Mouse (Mus musculus) kidney, adult 8-10 months (tissue): ENCODE results near the gene Lrch4.

Experiments
- DNase-seq, 2 experiments: peaks; one replicate each; pipeline ENCODE4 v3.0.0; 2022

The Lrch4 gene

GRCm38 (mm10) chr5:137628498-137629305, at the start of gene Lrch4, which contains the start of the genes Fbxo24 and Gm20605:
TSS of gene Lrch4 (plus strand) at chr5:137629121.
TSS of gene Fbxo24 (minus strand) at chr5:137629002.
TSS of gene Gm20605 (plus strand) at chr5:137629175.
- peak; percentile 100 for DNase-seq

- DNase-seq, result no peak
Observed at GRCm38 (mm10) chr5:137580246-137580645, 48.7 kb upstream of the Lrch4 start.

- DNase-seq, result no peak
Observed at GRCm38 (mm10) chr5:137582702-137583101, 46.2 kb upstream of the Lrch4 start.

DNA sequence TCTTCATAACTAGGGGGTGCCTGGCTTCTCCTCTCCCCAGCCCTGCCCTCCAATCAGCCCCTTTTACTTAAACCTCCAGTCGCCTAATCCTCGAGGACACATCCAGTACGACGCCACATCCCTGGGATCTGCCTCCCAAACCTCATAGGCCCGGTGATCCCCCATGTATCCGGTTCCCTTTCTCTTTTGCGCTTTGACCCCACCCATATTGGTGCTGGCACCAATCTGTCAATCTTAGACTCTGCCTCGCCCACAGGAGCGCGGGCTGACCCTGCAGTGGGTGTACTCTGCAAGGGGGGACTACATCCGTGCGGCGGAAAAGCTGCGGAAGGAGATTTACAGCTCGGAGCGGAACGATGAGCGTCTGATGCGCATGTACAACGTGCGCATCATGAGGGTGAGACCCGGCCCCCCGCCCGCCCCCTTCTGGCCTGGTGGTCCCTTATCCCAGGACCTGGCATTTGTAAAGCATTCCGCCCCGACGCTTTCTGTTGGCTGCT, 45.2 kb upstream of the Lrch4 start:
- DNase-seq, result no peak

DNA sequence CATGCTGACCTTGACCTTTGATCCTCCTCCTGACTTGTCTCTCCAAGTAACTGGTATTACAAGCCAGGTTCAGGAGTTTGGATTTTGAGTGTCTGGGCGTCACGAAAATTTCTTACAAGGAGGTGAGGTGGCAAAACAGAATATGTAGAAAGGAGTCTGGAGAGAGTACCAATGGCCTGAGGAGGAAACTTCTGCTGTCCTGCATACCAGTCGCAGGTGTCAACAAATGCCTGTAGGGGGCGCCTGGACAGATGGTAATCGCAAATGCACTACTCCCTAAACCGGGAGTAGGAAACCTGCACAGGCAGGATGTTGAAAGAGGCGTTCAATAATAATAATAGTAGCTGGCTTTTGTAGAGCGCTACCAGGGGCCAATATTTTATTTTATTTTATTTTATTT, 43.9 kb upstream of the Lrch4 start:
- DNase-seq, result peak; percentile 59 to 75

DNA sequence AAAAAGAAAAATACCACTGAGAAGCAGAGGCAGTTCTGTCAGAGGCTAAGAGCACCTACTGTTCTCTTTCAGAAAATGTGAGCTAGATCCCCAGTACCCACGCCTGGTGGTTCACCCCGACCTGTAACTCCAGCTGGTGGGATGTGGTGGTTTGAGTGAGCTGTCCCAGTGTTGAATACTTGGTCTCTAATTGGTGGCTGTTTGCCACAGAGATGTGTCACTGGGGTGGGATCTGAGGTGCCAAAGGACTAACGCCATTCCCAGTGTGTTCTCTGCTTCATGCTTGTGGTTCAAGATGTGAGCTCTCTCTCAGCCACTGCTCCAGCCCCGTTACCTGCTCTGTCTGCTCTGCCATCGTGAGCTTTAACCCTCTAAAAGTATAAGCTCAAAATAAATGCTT, 38.4 kb upstream of the Lrch4 start:
- no peak for DNase-seq

DNA sequence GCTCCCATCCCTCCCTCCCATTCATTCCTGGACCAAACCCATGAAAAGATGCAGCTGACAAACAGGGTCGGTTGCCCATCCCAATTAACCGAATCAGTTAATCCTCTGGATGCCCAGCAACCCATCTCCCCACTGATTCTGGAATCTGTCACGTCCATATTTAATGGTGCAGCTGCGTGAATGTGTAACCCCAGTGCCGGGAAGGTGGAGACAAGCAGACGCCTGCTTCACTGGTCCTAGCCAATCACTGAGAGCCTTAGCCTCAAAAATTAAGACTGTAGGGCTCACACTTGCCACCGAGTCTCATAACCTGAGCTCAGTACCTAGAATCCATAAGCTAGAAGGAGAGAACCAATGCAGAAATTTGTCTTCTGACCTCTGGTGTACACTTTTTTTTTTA, 33.0 kb upstream of the Lrch4 start:
- DNase-seq, result no peak

- DNase-seq, result no peak
Observed at GRCm38 (mm10) chr5:137596601-137597261, 32.2 kb upstream of the Lrch4 start.

DNA sequence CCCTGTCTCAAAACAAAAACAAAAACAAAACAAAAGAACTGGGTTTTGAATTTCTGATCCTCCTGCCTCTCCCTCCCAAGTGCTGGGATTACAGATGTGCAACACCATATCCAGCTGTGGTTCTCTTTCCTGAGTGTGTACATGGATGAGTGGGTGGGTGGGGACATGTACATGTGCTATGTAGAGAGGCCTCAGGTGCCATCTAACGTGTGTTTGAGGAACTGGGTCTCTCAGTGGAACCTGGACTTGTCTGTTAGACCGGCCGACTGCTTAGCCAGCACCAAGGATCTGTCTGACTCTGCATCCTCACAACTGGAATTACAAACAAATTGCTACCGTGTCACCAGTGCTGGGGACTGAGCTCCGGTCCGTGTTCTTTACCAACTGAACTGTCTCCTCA, 31.3 kb upstream of the Lrch4 start:
- DNase-seq, result no peak

DNA sequence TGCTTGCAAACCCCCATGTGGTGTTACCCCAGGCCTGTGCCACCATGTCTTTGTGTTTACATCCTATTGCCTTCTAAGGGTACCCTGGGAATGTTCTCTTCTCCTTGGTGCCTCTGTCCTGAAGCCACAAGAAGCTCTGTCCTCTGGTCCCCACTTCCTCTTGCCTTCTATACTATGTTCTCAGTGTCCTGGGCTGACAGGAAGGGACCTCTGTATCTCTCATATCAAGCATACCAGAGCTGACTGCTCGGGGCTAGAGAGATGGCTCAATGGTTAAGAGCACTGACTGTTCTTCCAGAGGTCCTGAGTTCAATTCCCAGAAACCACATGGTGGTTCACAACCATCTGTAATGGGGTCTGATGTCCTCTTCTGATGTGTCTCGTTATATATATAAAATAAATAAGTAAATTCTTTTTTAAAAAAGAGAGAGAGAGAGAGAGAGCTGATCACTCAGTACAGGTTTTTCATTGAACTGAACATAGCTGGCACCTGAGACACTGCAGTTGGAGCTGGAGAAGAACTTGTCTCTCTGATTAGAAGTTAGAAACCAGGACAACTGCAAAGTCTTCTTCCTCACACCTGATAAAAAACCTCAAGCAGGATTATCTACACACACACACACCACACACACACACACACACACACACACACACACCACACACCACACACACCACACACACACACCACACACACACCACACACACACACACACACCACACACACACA, 30.7 kb upstream of the Lrch4 start:
- DNase-seq, result no peak

DNA sequence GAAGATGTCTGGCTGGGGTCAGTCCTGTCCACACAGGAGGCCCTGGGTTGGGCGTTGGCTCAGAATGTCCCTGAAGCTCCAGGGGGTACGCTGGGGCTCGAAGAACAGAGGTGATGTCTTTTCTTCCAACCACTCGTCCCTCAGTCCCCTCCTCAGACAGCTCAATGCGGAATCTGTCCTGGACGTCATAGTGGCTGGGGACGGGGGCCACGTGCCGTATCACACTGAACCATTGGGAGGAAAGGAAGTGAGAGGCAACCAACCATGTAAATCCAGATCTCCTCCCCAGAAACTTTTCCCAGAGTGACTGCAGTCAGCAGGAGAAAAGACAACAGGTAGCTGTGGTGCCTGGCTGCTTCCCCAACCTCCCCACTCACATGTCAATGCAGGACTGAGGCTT, 29.3 kb upstream of the Lrch4 start:
- DNase-seq, result no peak

- DNase-seq, result no peak
Observed at GRCm38 (mm10) chr5:137600281-137600618, 28.7 kb upstream of the Lrch4 start.

DNA sequence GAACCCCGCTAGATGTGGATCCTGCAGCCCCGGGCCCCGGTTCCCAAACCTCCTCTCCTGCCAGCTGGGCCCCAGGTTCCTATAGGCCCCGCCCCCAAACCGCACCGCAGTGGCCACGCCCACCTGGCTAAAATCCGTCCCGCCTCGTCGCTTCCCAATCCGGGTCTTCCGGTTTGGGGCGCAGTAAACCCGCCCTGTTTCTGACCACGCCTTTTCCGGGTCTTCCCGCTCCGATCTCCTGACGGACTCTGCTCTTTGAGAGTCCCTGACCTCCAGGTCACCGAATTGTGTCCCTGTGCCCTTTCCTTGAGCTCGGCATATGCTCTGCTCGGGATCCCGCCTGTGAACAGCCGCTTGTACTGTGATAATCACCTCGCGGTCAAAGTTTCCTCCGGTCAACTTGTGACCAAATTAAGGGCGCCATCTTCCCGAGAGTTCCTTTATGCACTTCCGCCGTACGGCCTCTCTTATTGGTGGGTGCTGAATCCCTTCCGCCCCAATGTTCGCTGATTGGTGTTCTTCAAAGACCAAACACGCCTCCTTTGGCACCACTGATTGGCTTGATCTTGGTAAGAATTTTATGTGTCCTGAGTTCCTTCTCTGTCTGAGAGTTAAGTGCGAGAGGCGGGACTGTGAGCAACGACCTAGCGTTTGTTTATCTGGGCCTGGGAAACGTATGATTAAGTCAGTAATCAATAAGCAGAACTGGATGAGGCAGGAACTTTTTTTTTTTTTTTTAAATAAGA, 28.1 kb upstream of the Lrch4 start, which contains the start of gene Mospd3:
Mospd3 (minus strand) TSS at position 440 of the 746 bp plus-strand sequence.
- peak; percentile 97 to 98 for DNase-seq

DNA sequence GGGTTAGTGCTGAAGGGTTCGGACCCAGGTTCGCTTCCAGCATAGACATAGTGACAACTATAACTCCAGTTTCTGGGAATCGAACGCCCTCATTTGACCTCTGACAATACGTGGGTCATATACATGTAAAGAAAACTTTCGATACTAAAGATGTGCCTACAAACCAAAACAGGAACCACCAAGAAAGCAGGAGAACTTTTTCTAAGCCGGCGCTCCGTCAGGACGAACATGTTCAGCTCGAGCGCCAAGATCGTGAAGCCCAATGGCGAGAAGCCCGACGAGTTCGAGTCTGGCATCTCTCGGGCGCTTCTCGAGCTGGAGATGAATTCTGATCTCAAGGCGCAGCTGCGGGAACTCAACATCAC, 27.6 kb upstream of the Lrch4 start:
- DNase-seq, result no peak

- DNase-seq, result no peak
Observed at GRCm38 (mm10) chr5:137607860-137608653, 20.9 kb upstream of the Lrch4 start.

GRCm38 (mm10) chr5:137608654-137609190, 20.2 kb upstream of the Lrch4 start:
- no peak for DNase-seq

DNA sequence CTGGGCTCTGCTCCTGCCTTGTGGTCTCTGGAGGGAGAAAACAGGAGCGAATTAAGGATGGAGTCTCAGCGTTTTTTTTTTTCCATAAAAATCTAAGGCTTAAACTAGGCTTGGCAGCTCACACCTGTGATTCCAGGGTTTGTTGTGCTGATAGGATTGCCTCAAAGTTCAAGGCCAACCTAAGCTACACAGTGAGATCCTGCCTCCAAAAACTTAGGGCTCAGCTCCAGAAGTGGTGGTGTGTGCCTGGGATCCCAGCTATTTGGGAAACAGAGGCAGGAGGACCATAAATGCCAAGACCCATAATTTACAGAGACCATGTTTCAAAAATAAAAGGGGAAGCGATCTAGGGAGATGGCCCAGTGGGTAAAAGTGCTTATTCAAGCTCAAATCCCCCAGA, 19.6 kb upstream of the Lrch4 start:
- no peak for DNase-seq

DNA sequence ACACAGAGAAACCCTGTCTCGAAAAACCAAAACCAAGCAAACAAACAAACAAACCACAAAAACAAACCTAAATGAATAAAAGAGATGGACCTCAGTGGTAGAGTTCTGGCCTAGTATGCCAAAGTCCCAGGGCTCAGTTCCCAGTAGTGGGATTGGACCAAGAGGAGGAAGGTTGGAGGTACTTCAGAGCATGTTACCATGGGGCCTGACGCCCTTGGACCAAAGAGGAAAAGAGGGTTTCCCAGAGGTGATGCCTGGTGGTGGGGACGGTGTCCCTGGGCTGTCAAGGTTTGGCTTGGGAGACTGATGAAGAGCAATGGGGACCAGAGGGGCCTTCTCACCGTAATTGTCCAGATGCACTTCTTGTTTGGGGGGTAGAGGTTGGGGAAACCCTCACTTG, 18.9 kb upstream of the Lrch4 start:
- DNase-seq, result no peak

DNA sequence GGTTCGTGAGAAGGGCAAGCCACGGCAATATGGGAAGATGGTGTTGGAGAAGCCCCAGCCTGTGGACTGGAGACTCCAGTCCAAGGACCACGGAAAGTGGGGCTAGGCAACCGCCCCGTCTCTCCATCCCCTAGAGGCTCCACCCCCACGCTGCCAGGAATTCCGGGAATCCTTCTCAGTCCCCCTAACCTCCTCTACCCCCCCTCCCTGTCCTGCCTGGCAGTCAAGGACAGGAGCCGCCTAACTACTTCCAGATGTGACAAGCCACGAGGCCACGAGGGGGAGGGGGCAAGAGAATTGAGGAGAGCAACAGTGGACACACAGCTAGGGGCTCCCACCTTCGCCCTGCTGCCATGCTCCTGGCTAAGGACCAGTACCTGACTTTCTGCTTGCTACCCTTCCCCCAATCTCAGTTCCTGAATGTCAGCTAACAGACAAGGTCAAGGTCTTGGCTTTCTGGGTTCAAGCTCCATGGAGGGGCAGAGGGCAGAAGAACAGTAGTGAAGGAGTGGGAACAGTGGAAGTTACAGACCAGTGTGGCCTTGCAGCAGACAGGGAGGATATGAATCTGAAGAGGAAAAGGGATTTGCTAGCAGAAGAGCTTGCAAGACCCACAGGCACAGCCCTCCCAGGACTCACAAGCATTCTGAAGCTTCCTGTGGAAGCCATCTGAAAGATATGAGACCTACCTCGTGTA, 18.2 kb upstream of the Lrch4 start:
- peak; percentile 72 to 80 for DNase-seq

DNA sequence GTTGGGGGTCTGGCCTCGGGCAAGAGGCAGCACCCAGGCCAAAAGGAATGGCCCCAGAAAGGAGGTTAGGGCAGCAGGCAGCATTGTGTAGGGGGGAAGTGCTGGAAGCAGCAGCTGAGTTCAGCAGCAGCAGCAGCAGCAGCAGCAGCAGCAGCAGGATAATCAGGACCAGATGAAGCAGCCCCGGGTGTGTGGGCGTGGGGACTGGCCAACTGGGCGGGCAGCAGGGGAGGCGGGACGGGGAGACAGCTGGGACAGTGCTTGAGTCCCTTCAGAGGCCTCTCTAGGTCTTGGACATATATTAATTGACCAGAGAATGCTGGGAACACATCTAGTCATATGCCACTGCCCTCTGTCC, 17.7 kb upstream of the Lrch4 start:
- peak; percentile 35 to 44 for DNase-seq

DNA sequence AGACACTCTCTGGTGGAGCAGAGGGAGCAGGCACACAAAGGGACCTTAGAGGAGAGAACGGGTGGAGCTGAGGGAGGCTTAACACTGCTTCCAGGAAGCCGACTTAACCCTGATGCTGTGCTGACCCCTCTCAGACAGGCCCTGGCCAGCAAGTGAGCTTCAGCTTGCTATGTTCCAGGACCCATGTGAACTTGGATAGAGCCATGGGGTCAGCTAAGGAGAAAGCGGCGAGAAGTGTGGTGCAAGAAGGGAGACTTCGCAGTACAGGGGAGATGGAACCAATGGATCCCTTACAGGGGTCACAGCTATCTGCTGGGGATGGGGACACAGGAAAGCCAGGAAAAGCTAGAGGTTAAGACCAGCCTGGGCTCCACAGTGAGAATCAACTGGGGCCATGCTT, 15.8 kb upstream of the Lrch4 start:
- no peak for DNase-seq
